Mouse (Mus musculus) forebrain, postnatal 0 days (tissue): Measurements from ENCODE around the gene Nol6. TPM values are rescaled to one million over a fixed set of nuclear protein-coding genes. Genes with fewer than 3 reads are reported as not detected.

Source experiments
- ATAC-seq: fragments of 200-750 bp; cut with Nextera tagmentation; 2 replicates; pipeline ENCODE4 v1.8.0; 2017; ENCODE audit warnings: mild to moderate bottlenecking, moderate library complexity
- DNase-seq: peaks from one replicate; pipeline ENCODE4 v3.0.0-alpha.2; 2015
- H3K27ac ChIP-seq: fragments of 300-500 bp; sonication (generic); 2 replicates; pipeline ENCODE4 v1.5.1; 2014; ENCODE audit warnings: low read depth, mild to moderate bottlenecking, antibody characterized with exemption, low read length, moderate library complexity, mixed read lengths
- H3K27me3 ChIP-seq: fragments of 300-500 bp; sonication (generic); 2 replicates; pipeline ENCODE4 v1.6.1; 2014; ENCODE audit warnings: mild to moderate bottlenecking, low read length, mixed read lengths; ENCODE audit not compliant: insufficient read depth
- H3K36me3 ChIP-seq: fragments of 300-500 bp; sonication (generic); 2 replicates; pipeline ENCODE4 v1.6.1; 2014; ENCODE audit warnings: mild to moderate bottlenecking, moderate library complexity; ENCODE audit not compliant: insufficient read depth
- H3K4me1 ChIP-seq: fragments of 300-500 bp; sonication (generic); 2 replicates; pipeline ENCODE4 v1.6.1; 2014; ENCODE audit warnings: antibody characterized with exemption; ENCODE audit not compliant: insufficient read depth
- H3K4me2 ChIP-seq: fragments of 300-500 bp; sonication (generic); 2 replicates; pipeline ENCODE4 v1.6.1; 2014; ENCODE audit warnings: low read depth, mild to moderate bottlenecking, moderate library complexity
- H3K4me3 ChIP-seq: fragments of 300-500 bp; sonication (generic); 2 replicates; pipeline ENCODE4 v1.5.1; 2014; ENCODE audit warnings: low read depth, low read length, mixed read lengths
- H3K9ac ChIP-seq: fragments of 300-500 bp; sonication (generic); 2 replicates; pipeline ENCODE4 v1.6.1; 2014; ENCODE audit warnings: mild to moderate bottlenecking
- H3K9me3 ChIP-seq: fragments of 300-500 bp; sonication (generic); 2 replicates; pipeline ENCODE4 v1.6.1; 2016; ENCODE audit warnings: low read length
- CTCF ChIP-seq: sonication (generic); IDR thresholded peaks from 2 replicates; pipeline ENCODE4 v1.5.1; 2016; ENCODE audit warnings: antibody characterized with exemption, control low read depth, low read depth
- WGBS: fragments of 180-500 bp; shearing (Covaris S2); extraction: QIAGEN DNeasy Blood & Tissue Kit; methylation state at CpG from one replicate; pipeline ENCODE4 v1.1.7; 2014; 5-methylcytosine and 5-hydroxymethylcytosine counted together
- polyA plus RNA-seq: library from polyadenylated mRNA; unstranded; fragments of >200 nt; fragmentation: Nextera tagmentation; extraction: Ambion mirVana; gene quantifications from 2 replicates; pipeline ENCODE4 v1.2.1, GENCODE M21; 2015
- total RNA-seq: library from RNA; depleted of rRNA; stranded (reverse); fragments of >200 nt; gene quantifications from 2 replicates; pipeline ENCODE4 v1.2.3, GENCODE M21; 2014

The Nol6 gene
- total and polyA plus RNA-seq, 2 experiments from 2014 or later = 46.0 to 81.8 TPM

DNA sequence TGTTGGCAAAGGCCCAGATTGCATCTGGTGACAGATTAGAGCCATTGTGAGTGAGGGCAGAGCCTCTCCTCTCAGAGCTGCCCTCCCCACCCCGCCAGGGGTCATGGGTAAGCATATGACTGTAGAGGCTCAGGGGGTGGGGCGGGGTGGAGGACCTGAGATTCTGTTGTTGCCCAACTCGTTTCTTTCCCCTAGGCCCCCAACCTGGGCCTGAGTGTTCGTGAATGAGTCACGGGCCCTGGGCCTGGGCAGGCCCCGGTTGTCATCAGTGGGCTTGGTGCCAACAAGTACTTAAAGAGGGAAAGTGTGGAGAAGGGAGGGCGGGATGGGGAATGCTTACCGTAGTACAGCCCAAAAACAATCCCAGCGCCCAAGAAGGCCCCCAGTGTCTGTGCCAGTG lies 29.9 kb downstream of the Nol6 start:
- Histone ChIP-seq H3K27ac (no peak overlapping the region), H3K27me3 (no peaks in the 10 kb centered on the region), H3K36me3 (no peaks in the 10 kb centered on the region), H3K9me3 (no peaks in the 10 kb centered on the region), H3K4me2 (no peak overlapping the region), H3K9ac (no peak overlapping the region), H3K4me3 (no peak overlapping the region), H3K4me1 (no peaks in the 10 kb centered on the region)
- WGBS = 41% methylated on average over 9 of the region's 9 CpGs
- ATAC-seq (no peak), DNase-seq (no peak)
- no peak for TF ChIP-seq CTCF

DNA sequence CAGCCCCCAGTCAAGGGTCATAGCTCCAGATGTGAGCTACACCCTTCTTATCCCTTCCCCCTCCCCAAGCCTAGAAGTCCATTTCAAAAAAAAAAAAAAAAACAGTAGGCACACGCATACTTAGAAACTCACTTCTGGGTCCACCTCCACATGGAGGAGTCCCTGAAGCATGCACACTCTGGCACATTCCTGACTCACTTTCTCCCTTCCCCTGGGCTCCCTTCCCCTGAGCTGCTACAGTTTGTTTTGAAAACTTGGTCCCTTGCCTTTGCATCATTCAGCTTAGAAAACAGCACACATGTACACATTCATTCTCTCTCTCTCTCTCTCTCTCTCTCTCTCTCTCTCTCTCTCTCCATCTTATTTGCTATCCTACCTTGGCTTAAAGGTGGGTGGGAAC lies 31.3 kb downstream of the Nol6 start:
- no peaks in the 10 kb centered on the region for H3K9me3 ChIP-seq
- WGBS = 71% methylated on average over 1 of the region's 1 CpGs
- no peak overlapping the region for H3K9ac ChIP-seq
- DNase-seq = no peak
- no peaks in the 10 kb centered on the region for H3K36me3 ChIP-seq
- H3K4me3 ChIP-seq = no peak overlapping the region
- H3K4me1 ChIP-seq = no peaks in the 10 kb centered on the region
- no peak overlapping the region for H3K27ac ChIP-seq
- no peak for TF ChIP-seq CTCF
- no peak for ATAC-seq
- no peaks in the 10 kb centered on the region for H3K27me3 ChIP-seq
- H3K4me2 ChIP-seq = no peak overlapping the region

GRCm38 (mm10) chr4:41091391-41091790 lies 32.9 kb downstream of the Nol6 start:
- Histone ChIP-seq H3K36me3 (no peaks in the 10 kb centered on the region), H3K27me3 (no peaks in the 10 kb centered on the region), H3K4me3 (no peak overlapping the region), H3K9me3 (no peaks in the 10 kb centered on the region), H3K4me1 (no peaks in the 10 kb centered on the region), H3K9ac (no peak overlapping the region), H3K27ac (no peak overlapping the region), H3K4me2 (no peak overlapping the region)
- ATAC-seq (no peak), DNase-seq (no peak)
- no peak for TF ChIP-seq CTCF
- WGBS = 58% methylated on average over 3 of the region's 3 CpGs

GRCm38 (mm10) chr4:41089705-41090104 lies 34.5 kb downstream of the Nol6 start:
- H3K4me1 ChIP-seq = no peaks in the 10 kb centered on the region
- H3K4me3 ChIP-seq = no peak overlapping the region
- no peak overlapping the region for H3K4me2 ChIP-seq
- no peak overlapping the region for H3K27ac ChIP-seq
- H3K9ac ChIP-seq = no peak overlapping the region
- no peak for TF ChIP-seq CTCF
- 82% methylated on average over 2 of the region's 2 CpGs for WGBS
- no peaks in the 10 kb centered on the region for H3K36me3 ChIP-seq
- no peaks in the 10 kb centered on the region for H3K9me3 ChIP-seq
- H3K27me3 ChIP-seq = no peaks in the 10 kb centered on the region
- ATAC-seq (no peak), DNase-seq (no peak)

DNA sequence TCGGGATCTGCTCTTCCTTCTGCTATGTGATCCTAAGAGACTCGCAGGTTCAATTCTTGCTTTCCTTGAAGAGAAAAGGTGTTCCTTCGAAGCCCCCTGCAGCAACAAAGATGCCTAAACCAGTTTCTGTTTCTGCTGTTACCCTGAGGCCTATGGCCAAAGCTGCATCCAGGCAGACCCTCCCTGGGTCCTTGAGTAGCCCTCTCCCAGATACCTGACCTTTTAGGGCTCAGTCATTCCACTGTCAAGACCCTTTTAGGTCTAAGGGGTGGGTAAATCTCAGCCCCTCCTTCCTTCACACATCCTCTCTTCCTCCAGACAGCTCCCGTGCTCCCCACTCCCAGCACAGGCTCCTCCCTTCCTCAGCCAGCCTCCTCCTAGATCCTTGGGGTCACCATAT lies 35.1 kb downstream of the Nol6 start:
- no peak for TF ChIP-seq CTCF
- Histone ChIP-seq H3K27ac (no peak overlapping the region), H3K9ac (no peak overlapping the region), H3K36me3 (no peaks in the 10 kb centered on the region), H3K4me3 (no peak overlapping the region), H3K4me1 (no peaks in the 10 kb centered on the region), H3K4me2 (no peak overlapping the region), H3K9me3 (no peaks in the 10 kb centered on the region), H3K27me3 (no peaks in the 10 kb centered on the region)
- 92% methylated on average over 4 of the region's 4 CpGs for WGBS
- ATAC-seq (no peak), DNase-seq (no peak)

DNA sequence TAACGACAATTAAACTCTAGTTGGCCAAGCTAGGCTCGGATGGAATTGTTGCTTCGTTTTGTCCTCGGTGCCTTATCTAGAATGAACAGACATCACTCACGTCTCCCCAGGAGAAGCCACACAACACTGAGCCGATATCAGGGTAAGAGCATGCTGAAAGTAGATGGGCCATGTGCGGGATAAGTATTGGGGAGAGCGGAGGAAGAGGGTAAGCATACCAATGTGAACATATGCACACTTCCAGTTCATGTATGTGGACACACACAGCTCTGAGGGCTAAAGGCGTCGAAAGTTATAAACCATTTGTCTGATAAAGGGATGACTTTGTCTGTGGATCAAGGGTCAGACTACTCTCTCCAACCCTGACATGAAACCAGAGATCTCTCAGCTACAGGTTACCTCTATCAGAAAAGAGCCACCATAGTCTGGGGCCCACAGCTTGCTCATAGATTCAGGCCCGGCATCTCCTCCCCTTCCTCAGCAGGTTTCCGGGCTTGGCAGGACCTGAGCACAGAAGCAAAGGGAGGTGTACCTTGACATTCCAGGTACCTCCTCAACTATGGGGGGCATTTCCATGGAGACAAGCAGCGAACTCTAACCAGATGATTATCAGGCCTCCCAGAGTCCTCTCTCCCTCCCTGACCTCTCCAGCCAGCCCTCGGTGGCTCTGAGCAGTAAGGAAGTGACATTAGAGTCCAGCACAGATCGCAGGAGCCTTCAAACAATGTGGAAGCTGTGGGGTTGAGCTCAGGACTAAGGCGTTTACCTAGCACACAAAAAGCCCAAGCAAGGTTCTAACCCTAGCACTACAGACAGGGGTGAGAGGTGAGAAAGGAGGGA lies 36.6 kb downstream of the Nol6 start:
- WGBS = 84% methylated on average over 16 of the region's 16 CpGs
- no peak for TF ChIP-seq CTCF
- Histone ChIP-seq H3K9ac (no peak overlapping the region), H3K27me3 (no peaks in the 10 kb centered on the region), H3K4me2 (no peak overlapping the region), H3K27ac (no peak overlapping the region), H3K36me3 (no peaks in the 10 kb centered on the region), H3K4me3 (no peak overlapping the region), H3K4me1 (no peaks in the 10 kb centered on the region), H3K9me3 (no peaks in the 10 kb centered on the region)
- DNase-seq = no peak
- ATAC-seq = no peak

DNA sequence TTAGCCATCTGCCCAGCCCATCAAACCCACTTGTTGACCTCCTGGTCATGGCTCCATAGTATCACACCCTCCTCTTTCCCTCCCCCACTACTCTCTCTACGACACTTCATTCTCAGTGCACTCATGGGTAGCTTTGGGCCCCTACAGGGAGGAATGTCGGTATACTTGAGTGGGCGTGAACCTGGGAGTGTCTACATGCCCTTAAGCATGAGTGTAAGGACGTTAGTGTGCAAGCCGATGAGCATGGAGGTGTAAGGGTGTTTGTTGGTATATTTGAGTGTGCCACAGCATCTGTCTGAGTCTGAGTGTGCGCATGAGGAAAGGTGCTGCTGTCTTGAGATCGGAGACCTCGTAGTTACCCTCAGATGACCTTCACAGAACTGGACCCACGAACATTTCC lies 37.3 kb downstream of the Nol6 start:
- Histone ChIP-seq H3K27me3 (no peaks in the 10 kb centered on the region), H3K4me1 (no peaks in the 10 kb centered on the region), H3K4me2 (no peak overlapping the region), H3K27ac (no peak overlapping the region), H3K9ac (no peak overlapping the region), H3K4me3 (no peak overlapping the region), H3K9me3 (no peaks in the 10 kb centered on the region), H3K36me3 (no peaks in the 10 kb centered on the region)
- no peak for TF ChIP-seq CTCF
- no peak for ATAC-seq
- no peak for DNase-seq
- WGBS = 81% methylated on average over 9 of the region's 9 CpGs
